Mouse (Mus musculus): ENCODE measurements around the gene Grcc10.
A peak's percentile ranks its signal among the peaks of the same experiment; 100 is the strongest.

The Grcc10 gene

DNA sequence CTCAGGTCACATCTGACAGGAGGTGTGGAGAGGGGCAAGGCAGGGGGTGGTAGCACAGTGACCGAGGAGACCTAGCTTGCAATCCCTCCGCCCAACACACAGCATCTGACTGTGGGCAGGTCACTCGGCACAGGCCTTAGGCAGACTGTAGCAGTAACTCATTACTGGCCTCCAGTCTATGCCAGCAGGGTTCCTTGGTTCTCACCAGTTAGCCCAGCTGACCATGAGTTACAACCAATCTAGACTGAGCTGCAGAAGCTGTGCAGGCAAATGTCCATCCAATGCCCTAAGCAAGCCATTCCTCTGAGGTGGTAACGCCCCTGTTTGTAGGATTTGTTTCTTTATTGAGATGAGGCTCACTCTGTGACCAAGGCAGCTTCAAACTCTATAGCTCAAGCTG is 41.8 kb downstream of the Grcc10 start:
- DNase-seq: no peak

DNA sequence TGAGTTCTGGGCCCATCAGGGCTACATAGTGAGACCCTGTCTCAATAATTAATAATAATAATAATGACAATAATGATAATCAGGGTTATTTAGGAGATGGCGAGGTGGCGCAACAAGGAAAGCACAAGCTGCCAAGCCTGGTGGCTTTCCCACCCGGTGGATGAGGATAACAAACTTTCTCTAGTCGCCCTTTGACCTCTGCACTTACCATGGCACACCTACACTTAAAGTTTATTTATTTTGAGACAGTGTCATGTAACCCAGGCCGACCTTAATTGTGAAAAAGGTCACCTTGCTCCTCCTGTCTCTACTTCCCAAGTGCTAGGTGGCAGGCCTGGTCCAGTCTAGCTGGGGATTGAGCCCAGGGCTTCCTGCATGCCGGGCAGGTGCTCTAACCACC is 42.4 kb downstream of the Grcc10 start:
- no peak for DNase-seq

DNA sequence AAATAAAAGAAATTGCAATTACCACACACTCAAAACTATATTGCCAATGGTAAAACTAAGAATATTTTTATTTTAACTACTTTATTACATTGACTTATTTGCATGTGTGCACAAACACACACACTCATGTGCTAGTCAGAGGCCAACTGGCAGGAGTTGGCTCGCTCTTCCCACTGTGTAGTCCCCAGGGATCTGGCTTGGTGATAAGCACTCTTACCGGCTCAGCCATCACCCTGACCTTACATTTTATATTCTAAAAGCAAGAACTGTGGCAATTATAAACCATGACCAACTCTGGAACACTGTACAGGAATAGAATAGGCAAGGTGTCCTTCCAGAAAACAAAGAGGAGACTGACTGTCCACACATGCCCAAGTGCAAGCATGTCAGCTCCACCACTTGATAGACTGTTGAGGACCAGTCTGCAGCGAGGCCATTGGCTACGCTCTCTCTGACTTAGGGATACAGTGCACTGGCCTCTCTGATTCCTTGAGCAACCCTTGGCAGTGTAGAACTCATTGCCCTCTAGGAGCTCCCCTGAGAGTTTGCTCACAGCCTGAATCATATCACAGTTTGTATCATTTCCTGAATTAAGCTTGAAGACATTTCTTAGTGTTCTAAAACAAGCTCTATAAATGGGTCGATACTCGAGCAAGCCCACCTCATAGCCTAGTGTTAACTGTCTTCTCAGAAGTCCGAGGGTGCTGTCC is 44.6 kb downstream of the Grcc10 start:
- DNase-seq: no peak

DNA sequence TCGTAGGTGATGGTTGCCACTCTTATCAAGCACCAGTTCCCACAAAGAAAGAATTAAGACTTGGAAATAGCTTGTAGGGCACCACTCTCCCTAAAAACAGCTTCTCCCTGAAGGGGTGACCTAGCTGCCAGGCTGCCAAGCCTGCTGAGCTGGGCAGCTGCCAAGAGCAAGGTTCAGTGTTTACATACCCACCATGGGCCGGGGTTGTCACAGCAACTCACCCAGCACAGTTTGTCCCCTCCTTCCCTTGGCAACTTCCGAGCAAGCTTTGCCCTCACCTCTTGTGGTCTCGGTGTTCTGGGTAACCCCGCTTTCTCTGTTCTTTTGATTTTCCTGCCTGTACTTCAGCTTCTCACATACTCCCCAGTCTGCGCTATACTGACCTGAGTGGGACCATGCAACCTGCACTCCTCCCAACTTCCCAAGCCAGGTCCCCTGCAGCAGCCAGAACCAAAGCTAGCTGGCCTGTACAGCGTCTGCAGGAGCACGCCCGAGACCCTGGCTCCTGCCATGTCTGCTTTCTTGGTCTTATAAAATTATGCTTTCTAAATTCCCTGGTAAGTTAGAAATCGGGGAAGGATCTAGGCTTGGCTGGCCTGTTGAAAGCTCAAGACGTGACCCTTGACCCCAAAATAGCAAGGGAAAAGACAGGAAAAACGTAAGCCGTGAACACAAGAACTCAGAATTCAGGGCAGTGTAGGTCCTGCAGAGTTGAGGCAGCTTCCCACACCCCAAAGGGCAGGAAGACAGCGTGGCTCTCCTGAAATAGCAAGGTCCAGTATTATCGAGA is 46.8 kb downstream of the Grcc10 start:
- DNase-seq: peak; percentile 92 to 95

DNA sequence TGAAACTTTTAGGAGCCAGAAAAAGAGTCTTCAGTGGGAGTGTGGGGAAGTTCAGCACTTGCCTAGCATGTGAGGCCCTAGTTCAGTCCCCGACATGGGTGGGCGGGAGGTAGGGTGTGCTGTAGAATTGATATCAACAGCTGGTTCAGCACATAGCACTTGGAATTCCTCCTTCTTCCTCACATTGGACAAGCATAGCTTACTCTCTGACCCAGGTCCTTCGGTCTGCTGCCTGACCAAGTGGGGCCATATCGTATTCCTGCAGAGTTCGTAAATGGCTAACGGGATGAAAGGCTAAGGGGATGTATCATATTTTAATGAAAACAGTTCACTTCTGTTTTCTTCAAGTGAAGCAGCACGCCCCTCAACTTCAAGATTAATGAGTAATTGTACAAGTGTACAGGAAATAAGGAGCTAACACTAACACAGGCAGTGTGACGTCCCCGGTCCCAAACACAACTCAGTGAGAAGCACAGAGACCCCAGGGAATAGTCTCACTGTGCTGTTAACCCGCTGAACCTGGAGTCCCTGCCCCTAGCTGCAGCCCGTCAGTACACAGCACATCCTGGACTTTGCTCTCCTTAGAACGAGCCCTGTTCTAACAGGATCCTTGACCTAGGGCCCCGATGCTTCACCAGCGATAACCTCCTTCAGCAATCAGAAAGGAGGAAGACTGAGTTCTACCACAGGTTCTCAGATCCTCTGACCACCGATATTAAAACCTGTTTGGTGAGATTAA is 47.8 kb downstream of the Grcc10 start:
- DNase-seq: peak; percentile 53 to 57

DNA sequence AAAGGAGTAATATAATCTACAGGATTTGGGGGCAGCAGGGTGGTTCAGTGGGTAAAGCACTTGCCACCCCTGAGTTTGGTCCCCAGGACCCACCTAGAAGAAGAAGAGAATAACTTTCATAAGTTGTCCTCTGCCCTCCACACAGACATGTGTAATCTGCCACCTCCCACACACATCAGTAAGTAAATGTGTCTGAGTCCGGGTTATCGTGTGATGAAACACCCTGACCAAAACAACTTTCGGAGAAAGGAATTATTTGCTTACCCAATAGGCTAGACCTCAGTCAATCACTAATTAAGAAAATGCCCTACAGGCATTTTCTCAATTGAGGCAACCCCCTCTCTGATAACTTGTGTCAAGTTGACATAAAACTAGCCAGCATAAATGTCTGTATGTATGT is 50.7 kb downstream of the Grcc10 start:
- DNase-seq: no peak
